ENCODE assay signal across 10 mouse cellular contexts in genomic region chr7:45741777-45742176, GRCm38 (mm10). TPM values are rescaled to one million over a fixed set of nuclear protein-coding genes. Genes with fewer than 3 reads are reported as not detected.
DNase-seq lines count a peak whose midpoint lies in the region; ATAC-seq lines count a peak whose summit lies in the region.
"Had no signal": no experiment of that assay in that cellular context is flagged by ENCODE, and none has a peak within 500 bp of the region (broad histone marks: within the 10 kb centered on the region; RNA-seq: fewer than 3 reads in every experiment).

No protein-coding gene starts in this region.

- peaks cover 0 to 3% of the 10 kb centered on the region in 2 experiments; a peak in 1 of 4 replicates for H3K4me1 ChIP-seq in heart, embryonic 14.5 days (ENCODE audit: control insufficient read depth in 2 of 2, insufficient read depth in 2 of 2, low read length in 2 of 2)
- H3K4me1 ChIP-seq in embryonic facial prominence, embryonic 13.5 days = peaks cover 6% of the 10 kb centered on the region; the same call in 1 of the 2 replicates
- H3K4me1 ChIP-seq in liver, embryonic 12.5 days = peaks cover 17% of the 10 kb centered on the region

- H3K9me3 ChIP-seq in heart, embryonic 14.5 days (ENCODE audit: control insufficient read depth, low read length) = no peaks in the 10 kb centered on the region
- no peaks in the 10 kb centered on the region for H3K9me3 ChIP-seq in embryonic facial prominence, embryonic 13.5 days
- H3K9me3 ChIP-seq in liver, embryonic 12.5 days (replicated peaks) = 0 out of 2 replicates have a peak, but pooled peaks cover 3% of the 10 kb centered on the region

- peak overlapping the region; percentile 24 to 29; a peak in 3 of 4 replicates for H3K4me3 ChIP-seq in heart, embryonic 14.5 days (ENCODE audit: control insufficient read depth in 1 of 2, insufficient read depth in 1 of 2, low read depth in 1 of 2, low read length in 2 of 2)
- H3K4me3 ChIP-seq in embryonic facial prominence, embryonic 13.5 days = peak overlapping the region; percentile 29
- H3K4me3 ChIP-seq in liver, embryonic 12.5 days = peak overlapping the region; percentile 22; the same call in 1 of the 2 replicates

- no peaks in the 10 kb centered on the region for H3K27me3 ChIP-seq in heart, embryonic 14.5 days (ENCODE audit: control insufficient read depth, insufficient read depth, low read length)
- H3K27me3 ChIP-seq in embryonic facial prominence, embryonic 13.5 days = no peaks in the 10 kb centered on the region
- peaks cover 31% of the 10 kb centered on the region for H3K27me3 ChIP-seq in liver, embryonic 12.5 days (replicated peaks)
- no peaks in the 10 kb centered on the region for H3K27me3 ChIP-seq in splenic B cell, adult 2 months (ENCODE audit: control insufficient read depth, insufficient read depth, low read length, poor library complexity, severe bottlenecking)

- H3K27ac ChIP-seq in heart, embryonic 14.5 days (replicated peaks in 1 of 2; ENCODE audit: control insufficient read depth in 1 of 2, insufficient read depth in 1 of 2, low read depth in 2 of 2, low read length in 2 of 2) = no peak overlapping the region
- no peak overlapping the region for H3K27ac ChIP-seq in embryonic facial prominence, embryonic 13.5 days
- no peak overlapping the region for H3K27ac ChIP-seq in liver, embryonic 12.5 days

- WGBS in heart, embryonic 14.5 days = 39% methylated on average over 11 of the region's 11 CpGs
- 28% methylated on average over 11 of the region's 11 CpGs for WGBS in embryonic facial prominence, embryonic 13.5 days
- WGBS in liver, embryonic 12.5 days (ENCODE audit: insufficient replicate concordance) = 28% methylated on average over 11 of the region's 11 CpGs

- H3K4me2 ChIP-seq in heart, embryonic 14.5 days (ENCODE audit: low read length) = peak overlapping the region; percentile 55
- peak overlapping the region; percentile 54 for H3K4me2 ChIP-seq in embryonic facial prominence, embryonic 13.5 days
- H3K4me2 ChIP-seq in liver, embryonic 12.5 days = peak overlapping the region; percentile 52

- DNase-seq in heart, postnatal 14 days = no peak
- DNase-seq in 416B (ENCODE audit: low read depth) = peak; percentile 81
- peak; percentile 80 for DNase-seq in splenic B cell, adult 2 months (ENCODE audit: low read depth, low spot score)
- DNase-seq in embryo, embryonic 11 days = no peak
- no peak for DNase-seq in retina, postnatal 1 day

- no peaks in the 10 kb centered on the region for H3K36me3 ChIP-seq in heart, embryonic 14.5 days (ENCODE audit: control insufficient read depth, insufficient read depth, low read length)
- no peaks in the 10 kb centered on the region for H3K36me3 ChIP-seq in embryonic facial prominence, embryonic 13.5 days
- H3K36me3 ChIP-seq in liver, embryonic 12.5 days = no peaks in the 10 kb centered on the region
- no peaks in the 10 kb centered on the region for H3K36me3 ChIP-seq in splenic B cell, adult 2 months (ENCODE audit: control insufficient read depth, insufficient read depth, low read length, poor library complexity, severe bottlenecking)

- no peak for ATAC-seq in heart, embryonic 14.5 days (ENCODE audit: insufficient number of reproducible peaks, insufficient read depth, low FRiP score, low read depth)
- no peak for ATAC-seq in embryonic facial prominence, embryonic 13.5 days (ENCODE audit: insufficient number of reproducible peaks, insufficient read depth, low FRiP score, low TSS enrichment, low read depth)
- no peak; the same call in 1 of the 2 replicates for ATAC-seq in liver, embryonic 12.5 days

- intact Hi-C loops in heart, postnatal 14 days (cut with DNase I) = no loop called here

- H3K9ac ChIP-seq in heart, embryonic 14.5 days (ENCODE audit: low read length) = peak overlapping the region; percentile 27; the same call in 1 of the 2 replicates
- peak overlapping the region; percentile 47; the same call in 1 of the 2 replicates for H3K9ac ChIP-seq in embryonic facial prominence, embryonic 13.5 days
- H3K9ac ChIP-seq in liver, embryonic 12.5 days = no peak overlapping the region

RNA-seq across cellular contexts. Expression of gene Spaca4, which starts 16.2 kb away (rescaled TPM):
- not detected in 2 replicates for polyA plus RNA-seq in heart, embryonic 14.5 days (2014; fragmentation: Nextera tagmentation; extraction: Ambion mirVana)
- total RNA-seq in heart, postnatal 14 days (2021) = not detected
- polyA plus RNA-seq in embryonic facial prominence, embryonic 13.5 days (2015; fragmentation: Nextera tagmentation; extraction: Ambion mirVana) = not detected in 2 replicates
- polyA plus RNA-seq in liver, embryonic 12.5 days (2016; fragmentation: Nextera tagmentation; extraction: Ambion mirVana) = not detected in 2 replicates
- total RNA-seq: layer of hippocampus, adult 8-10 months; MEL had no signal

RNA-seq across cellular contexts. Expression of gene Fam83e, which starts 20.8 kb away (rescaled TPM):
- polyA plus RNA-seq in heart, embryonic 14.5 days (2014; fragmentation: Nextera tagmentation; extraction: Ambion mirVana) = 0.16 and 0.31 TPM in 2 replicates
- under 1 TPM; 0.17 to 0.24 TPM for total RNA-seq in heart, postnatal 14 days (2021)
- polyA plus RNA-seq in embryonic facial prominence, embryonic 13.5 days (2015; fragmentation: Nextera tagmentation; extraction: Ambion mirVana) = 1.4 and 1.5 TPM in 2 replicates
- polyA plus RNA-seq in liver, embryonic 12.5 days (2016; fragmentation: Nextera tagmentation; extraction: Ambion mirVana) = 0.67 and 0.81 TPM in 2 replicates

RNA-seq across cellular contexts. Expression of gene Sphk2, which starts 24.0 kb away (rescaled TPM):
- polyA plus RNA-seq in heart, embryonic 14.5 days (2014; fragmentation: Nextera tagmentation; extraction: Ambion mirVana) = 11.9 and 12.5 TPM in 2 replicates
- total RNA-seq in heart, postnatal 14 days (2021) = 10 to 100 TPM; 17.5 to 18.8 TPM
- polyA plus RNA-seq in embryonic facial prominence, embryonic 13.5 days (2015; fragmentation: Nextera tagmentation; extraction: Ambion mirVana) = 34.4 and 34.9 TPM in 2 replicates
- polyA plus RNA-seq in liver, embryonic 12.5 days (2016; fragmentation: Nextera tagmentation; extraction: Ambion mirVana) = 14.8 and 16.1 TPM in 2 replicates

RNA-seq across cellular contexts. Expression of gene Rpl18, which starts 26.5 kb away (rescaled TPM):
- 666 and 743 TPM in 2 replicates for polyA plus RNA-seq in heart, embryonic 14.5 days (2014; fragmentation: Nextera tagmentation; extraction: Ambion mirVana)
- total RNA-seq in heart, postnatal 14 days (2021) = 100 to 1,000 TPM; 552 to 626 TPM
- polyA plus RNA-seq in embryonic facial prominence, embryonic 13.5 days (2015; fragmentation: Nextera tagmentation; extraction: Ambion mirVana) = 936 and 1,128 TPM in 2 replicates
- 892 and 939 TPM in 2 replicates for polyA plus RNA-seq in liver, embryonic 12.5 days (2016; fragmentation: Nextera tagmentation; extraction: Ambion mirVana)

RNA-seq across cellular contexts. Expression of gene Dbp, which starts 36.9 kb away (rescaled TPM):
- polyA plus RNA-seq in heart, embryonic 14.5 days (2014; fragmentation: Nextera tagmentation; extraction: Ambion mirVana) = 4.5 and 7.3 TPM in 2 replicates
- 10 to 100 TPM; 24.7 to 27.1 TPM for total RNA-seq in heart, postnatal 14 days (2021)
- 7.8 and 10.2 TPM in 2 replicates for polyA plus RNA-seq in embryonic facial prominence, embryonic 13.5 days (2015; fragmentation: Nextera tagmentation; extraction: Ambion mirVana)
- polyA plus RNA-seq in liver, embryonic 12.5 days (2016; fragmentation: Nextera tagmentation; extraction: Ambion mirVana) = 1.1 and 1.8 TPM in 2 replicates

Comparison
In these comparisons a context has a peak if more than half of its experiments do, and no peak if none do; other contexts are left out.
1. DNase-seq: peak in 416B (single experiment) and splenic B cell, adult 2 months (single experiment); none in heart, postnatal 14 days (0 of 2), embryo, embryonic 11 days (single experiment) and retina, postnatal 1 day (single experiment).
2. Peak in every context shown above with its lines, with median percentiles within 50 percentile points of each other: H3K4me2 ChIP-seq and H3K4me3 ChIP-seq.